Mouse (Mus musculus): Measurements from ENCODE around the gene Zfp365.

DNA sequence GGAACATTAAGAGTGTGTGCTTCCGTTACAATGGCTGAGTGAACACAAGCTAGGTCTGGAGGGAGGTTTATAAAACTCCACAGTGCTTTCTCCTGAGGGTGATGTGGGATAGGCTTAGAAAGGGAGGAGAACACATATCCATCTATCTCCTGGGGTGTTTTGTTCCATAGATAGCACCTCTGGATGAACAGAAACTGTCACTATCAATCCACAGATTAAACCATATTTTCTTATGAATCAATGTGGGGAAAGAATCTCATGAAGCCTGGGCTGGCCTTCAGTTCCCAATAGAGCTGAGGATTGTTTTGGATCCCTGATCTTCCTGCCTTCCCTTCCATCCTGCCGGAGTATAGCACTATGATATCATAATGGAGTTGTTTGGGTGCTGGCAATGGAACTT is 5.5 kb downstream of the Zfp365 start:
- no peak for TF ChIP-seq CTCF (IDR thresholded peaks at IDR 0.05; ENCODE audit: insufficient read depth, low read length)
- TF ChIP-seq POLR2A (IDR thresholded peaks at IDR 0.05; ENCODE audit: borderline replicate concordance, extremely low read depth, low read depth, low read length), result no peak

Data from lung, adult 2 months (tissue).